Comparison of ENCODE assay signal across 10 mouse cellular contexts in genomic region chr5:116006324-116007099, GRCm38 (mm10). TPM values are rescaled to one million over a fixed set of nuclear protein-coding genes. Genes with fewer than 3 reads are reported as not detected.
DNase-seq lines count a peak whose midpoint lies in the region; ATAC-seq and TF ChIP-seq lines count a peak whose summit lies in the region.
"Had no signal": no experiment of that assay in that cellular context is flagged by ENCODE, and none has a peak within 500 bp of the region (broad histone marks: within the 10 kb centered on the region; RNA-seq: fewer than 3 reads in every experiment).

No protein-coding gene starts in this region.

- no peaks in the 10 kb centered on the region for H3K27me3 ChIP-seq in G1E (ENCODE audit: insufficient read depth, low read length)
- no peaks in the 10 kb centered on the region for H3K27me3 ChIP-seq in kidney, embryonic 16.5 days (ENCODE audit: insufficient read depth, low read length)
- H3K27me3 ChIP-seq in midbrain, embryonic 16.5 days (ENCODE audit: control insufficient read depth, insufficient read depth, low read depth, low read length), result no peaks in the 10 kb centered on the region
- H3K27me3 ChIP-seq: embryonic facial prominence, embryonic 12.5 days had no signal

- WGBS in kidney, embryonic 16.5 days, result 63% methylated on average over 22 of the region's 22 CpGs
- 62% methylated on average over 22 of the region's 22 CpGs for WGBS in midbrain, embryonic 16.5 days

- H3K4me1 ChIP-seq in G1E (ENCODE audit: insufficient read depth, low read depth, low read length), result peaks cover 27% of the 10 kb centered on the region
- peaks cover 19% of the 10 kb centered on the region for H3K4me1 ChIP-seq in kidney, embryonic 16.5 days (ENCODE audit: insufficient read depth, low read length)
- no peaks in the 10 kb centered on the region for H3K4me1 ChIP-seq in midbrain, embryonic 16.5 days (ENCODE audit: control insufficient read depth, insufficient read depth, low read length)

- H3K36me3 ChIP-seq in G1E (replicated peaks), result peaks cover 75% of the 10 kb centered on the region
- H3K36me3 ChIP-seq in kidney, embryonic 16.5 days (ENCODE audit: insufficient read depth, low read length), result no peaks in the 10 kb centered on the region
- H3K36me3 ChIP-seq in midbrain, embryonic 16.5 days (ENCODE audit: control insufficient read depth, insufficient read depth, low read length), result no peaks in the 10 kb centered on the region
- H3K36me3 ChIP-seq: embryonic facial prominence, embryonic 12.5 days had no signal

- DNase-seq in adrenal gland, postnatal 14 days, result peak; percentile 59
- DNase-seq in adrenal gland, postnatal 4 days (ENCODE audit: low spot score in 2 of 2), result no peak
- peak; percentile 37 for DNase-seq in kidney, adult 18-20 months
- no peak for DNase-seq in kidney, adult 11 months
- peak; percentile 63 for DNase-seq in G1E (ENCODE audit: low spot score)
- no peak for DNase-seq in urinary bladder, postnatal 36 days (ENCODE audit: low spot score in 2 of 2)
- DNase-seq: B cell, adult 2 months had no signal

- no peak overlapping the region for H3K4me3 ChIP-seq in G1E (ENCODE audit: low read depth, low read length)
- no peak overlapping the region for H3K4me3 ChIP-seq in kidney, embryonic 16.5 days (ENCODE audit: low read length)
- no peak overlapping the region for H3K4me3 ChIP-seq in midbrain, embryonic 16.5 days (ENCODE audit: low read depth, low read length)
- H3K4me3 ChIP-seq: embryonic facial prominence, embryonic 12.5 days had no signal

- TF ChIP-seq CTCF in G1E (IDR thresholded peaks at IDR 0.05; ENCODE audit: low read depth, low read length), result peak; percentile 34; the same call in 1 of the 2 replicates

- no peak overlapping the region for H3K9ac ChIP-seq in kidney, embryonic 16.5 days (replicated peaks; ENCODE audit: low read length)
- no peak overlapping the region for H3K9ac ChIP-seq in midbrain, embryonic 16.5 days (ENCODE audit: low read depth, low read length)
- H3K9ac ChIP-seq: embryonic facial prominence, embryonic 12.5 days had no signal

- H3K27ac ChIP-seq in kidney, embryonic 16.5 days (ENCODE audit: low read length), result peak overlapping the region; percentile 67; the same call in 1 of the 2 replicates
- H3K27ac ChIP-seq in midbrain, embryonic 16.5 days (ENCODE audit: low read length), result no peak overlapping the region
- H3K27ac ChIP-seq: embryonic facial prominence, embryonic 12.5 days had no signal

- no peaks in the 10 kb centered on the region for H3K9me3 ChIP-seq in G1E (replicated peaks)
- H3K9me3 ChIP-seq in kidney, embryonic 16.5 days (ENCODE audit: low read length), result no peaks in the 10 kb centered on the region
- H3K9me3 ChIP-seq in midbrain, embryonic 16.5 days (replicated peaks; ENCODE audit: control insufficient read depth, low read length, poor library complexity, severe bottlenecking), result no peaks in the 10 kb centered on the region
- H3K9me3 ChIP-seq: embryonic facial prominence, embryonic 12.5 days had no signal

- no peak; the same call in 1 of the 2 replicates for ATAC-seq in G1E (ENCODE audit: extremely low read depth, insufficient number of reproducible peaks, low FRiP score, poor library complexity, severe bottlenecking)
- ATAC-seq in kidney, embryonic 16.5 days (ENCODE audit: low FRiP score, low TSS enrichment), result no peak
- no peak for ATAC-seq in midbrain, embryonic 16.5 days

- no peak overlapping the region for H3K4me2 ChIP-seq in kidney, embryonic 16.5 days (replicated peaks; ENCODE audit: low read depth, low read length)
- H3K4me2 ChIP-seq in midbrain, embryonic 16.5 days (ENCODE audit: low read length), result no peak overlapping the region
- H3K4me2 ChIP-seq: embryonic facial prominence, embryonic 12.5 days had no signal

RNA-seq across cellular contexts. Expression of gene Prkab1, which starts 17.8 kb away (rescaled TPM):
- 62.5 and 64.4 TPM in 2 replicates for total RNA-seq in adrenal gland, postnatal 14 days (2021)
- 10 to 100 TPM; 87.2 to 93.0 TPM for total RNA-seq in adrenal gland, postnatal 4 days (2021)
- total RNA-seq in G1E (2014; fragmentation: Nextera tagmentation), result 344 and 374 TPM in 2 replicates
- total RNA-seq in G1E (2017), result 221 and 232 TPM in 2 replicates
- polyA plus RNA-seq in G1E (2012), result 454 and 477 TPM in 2 replicates
- polyA plus RNA-seq in kidney, embryonic 16.5 days (2015; fragmentation: Nextera tagmentation; extraction: Ambion mirVana), result 83.5 and 92.1 TPM in 2 replicates
- polyA plus RNA-seq in midbrain, embryonic 16.5 days (2015; fragmentation: Nextera tagmentation; extraction: Ambion mirVana), result 48.4 and 50.0 TPM in 2 replicates

Comparison
In these comparisons a context has a peak if more than half of its experiments do, and no peak if none do; other contexts are left out.
1. DNase-seq: peak in adrenal gland, postnatal 14 days (single experiment), kidney, adult 18-20 months (single experiment) and G1E (single experiment); none in adrenal gland, postnatal 4 days (0 of 2), kidney, adult 11 months (single experiment) and urinary bladder, postnatal 36 days (0 of 2).